Mouse (Mus musculus) cerebellum, adult (tissue): ENCODE data around the gene Gm20821.
"Not testable (repeated sequence)": the region's sequence is repeated elsewhere in the genome, so short reads cannot be mapped to it uniquely, and the experiment has no call there.

ENCODE experiments used
- ATAC-seq: cut with Nextera tagmentation; 2 replicates; pipeline ENCODE4 v1.9.2; 2017; ENCODE audit warnings: mild to moderate bottlenecking, moderate library complexity, mixed read lengths; ENCODE audit not compliant: insufficient number of reproducible peaks, low FRiP score, low TSS enrichment

Gene Gm20821

DNA sequence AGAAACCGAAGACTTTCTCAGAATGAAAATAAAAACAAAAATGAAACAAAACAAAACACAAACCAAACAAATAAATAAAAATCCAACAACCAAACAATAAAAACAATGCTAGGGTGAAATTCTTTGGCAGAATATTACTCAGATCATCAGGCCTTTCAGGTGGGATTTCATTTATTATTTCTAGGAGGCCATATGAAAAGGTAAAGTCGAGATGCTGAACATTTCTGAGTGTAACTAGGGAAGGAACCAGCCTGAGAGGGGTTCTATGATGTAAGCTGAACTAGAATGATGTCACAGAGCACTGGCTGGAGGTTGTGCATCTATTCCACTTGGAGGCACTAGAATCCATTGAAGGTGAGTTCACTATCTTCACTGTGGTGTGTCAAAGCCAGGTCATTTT lies at the start of gene Gm20821:
Gene Gm20821, plus strand, starts transcription at position 301 of the 400 bp plus-strand sequence.
- not testable (repeated sequence) for ATAC-seq
